Mouse (Mus musculus) layer of hippocampus, adult 11-12 months (tissue): ENCODE results near the gene Gm20388.

Experiments
- DNase-seq: peaks from one replicate; pipeline ENCODE4 v3.0.0; 2022; ENCODE audit warnings: low spot score

Gene Gm20388

GRCm38 (mm10) chr8:120292316-120293107, 381.9 kb downstream of the Gm20388 start:
- peak; percentile 73 for DNase-seq

- no peak for DNase-seq
Measured at GRCm38 (mm10) chr8:120293421-120294357, 383.0 kb downstream of the Gm20388 start.

GRCm38 (mm10) chr8:120294982-120295870, 384.6 kb downstream of the Gm20388 start:
- DNase-seq, result no peak

- DNase-seq, result no peak
Measured at GRCm38 (mm10) chr8:120297000-120297399, 386.4 kb downstream of the Gm20388 start.

GRCm38 (mm10) chr8:120298601-120299532, 388.2 kb downstream of the Gm20388 start:
- DNase-seq, result no peak

GRCm38 (mm10) chr8:120300601-120301141, 390.0 kb downstream of the Gm20388 start:
- peak; percentile 82 for DNase-seq

GRCm38 (mm10) chr8:120302941-120303675, 392.5 kb downstream of the Gm20388 start:
- DNase-seq, result no peak

- no peak for DNase-seq
Measured at GRCm38 (mm10) chr8:120304097-120304496, 393.5 kb downstream of the Gm20388 start.

- DNase-seq, result no peak
Measured at GRCm38 (mm10) chr8:120305800-120306385, 395.3 kb downstream of the Gm20388 start.

- DNase-seq, result no peak
Measured at GRCm38 (mm10) chr8:120307103-120307502, 396.5 kb downstream of the Gm20388 start.

- DNase-seq, result no peak
Measured at GRCm38 (mm10) chr8:120307528-120307927, 396.9 kb downstream of the Gm20388 start.

GRCm38 (mm10) chr8:120308131-120308530, 397.5 kb downstream of the Gm20388 start:
- DNase-seq, result no peak

- no peak for DNase-seq
Measured at GRCm38 (mm10) chr8:120308553-120308952, 397.9 kb downstream of the Gm20388 start.

- peak; percentile 76 for DNase-seq
Measured at GRCm38 (mm10) chr8:120309326-120309725, 398.7 kb downstream of the Gm20388 start.

- DNase-seq, result no peak
Measured at GRCm38 (mm10) chr8:120310063-120310462, 399.4 kb downstream of the Gm20388 start.

- no peak for DNase-seq
Measured at GRCm38 (mm10) chr8:120312452-120312851, 401.8 kb downstream of the Gm20388 start.

GRCm38 (mm10) chr8:120313674-120314073, 403.0 kb downstream of the Gm20388 start:
- DNase-seq, result no peak

- DNase-seq, result no peak
Measured at GRCm38 (mm10) chr8:120314932-120315331, 404.3 kb downstream of the Gm20388 start.

- no peak for DNase-seq
Measured at GRCm38 (mm10) chr8:120315644-120316043, 405.0 kb downstream of the Gm20388 start.
